ENCODE assay signal across 10 mouse cellular contexts in the genomic region with DNA sequence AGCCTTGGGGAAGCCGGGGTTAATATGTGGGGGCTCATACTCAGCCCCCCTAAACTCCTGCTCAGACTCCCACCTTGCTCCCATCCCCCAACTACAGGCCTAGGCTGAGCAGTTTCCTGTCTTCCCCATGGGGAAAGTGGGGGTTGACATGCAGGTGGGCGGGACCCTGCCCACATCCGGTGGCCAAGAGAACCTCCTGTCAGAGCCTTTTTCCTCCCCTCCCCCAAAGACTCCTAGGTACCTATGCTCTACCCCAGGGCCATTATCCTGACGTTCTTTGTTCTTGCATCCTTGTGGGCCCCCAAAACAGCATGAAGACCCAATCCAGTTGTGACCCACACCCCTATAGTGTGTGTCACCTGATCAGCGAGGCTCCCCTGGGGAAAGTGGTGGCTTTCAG. TPM values are rescaled to one million over a fixed set of nuclear protein-coding genes. Genes with fewer than 3 reads are reported as not detected.
A peak's percentile ranks its signal among the peaks of the same experiment; 100 is the strongest.
DNase-seq lines count a peak whose midpoint lies in the region; ATAC-seq and TF ChIP-seq lines count a peak whose summit lies in the region.
"Had no signal": no experiment of that assay in that cellular context is flagged by ENCODE, and none has a peak within 500 bp of the region (broad histone marks: within the 10 kb centered on the region; RNA-seq: fewer than 3 reads in every experiment).

No protein-coding gene starts in this region.

- H3K9me3 ChIP-seq in midbrain, embryonic 14.5 days (ENCODE audit: control insufficient read depth, low read length), result no peaks in the 10 kb centered on the region
- no peaks in the 10 kb centered on the region for H3K9me3 ChIP-seq in intestine, embryonic 16.5 days (ENCODE audit: control insufficient read depth, low read length)

- peak overlapping the region; percentile 96 for H3K4me3 ChIP-seq in testis, adult 2 months (ENCODE audit: control insufficient read depth, low read depth, low read length)
- H3K4me3 ChIP-seq in liver, adult 2 months (ENCODE audit: insufficient read depth, low read depth, low read length), result no peak overlapping the region
- H3K4me3 ChIP-seq in midbrain, embryonic 14.5 days (replicated peaks; ENCODE audit: low read depth, low read length), result no peak overlapping the region
- H3K4me3 ChIP-seq in intestine, embryonic 16.5 days (ENCODE audit: low read length), result no peak overlapping the region

- H3K4me2 ChIP-seq in midbrain, embryonic 14.5 days (ENCODE audit: low read length), result no peak overlapping the region
- no peak overlapping the region for H3K4me2 ChIP-seq in intestine, embryonic 16.5 days (ENCODE audit: low read depth, low read length)

- peak overlapping the region; percentile 75 for H3K27ac ChIP-seq in testis, adult 2 months (ENCODE audit: control insufficient read depth, insufficient read depth, low read depth, low read length)
- peak overlapping the region; percentile 53 for H3K27ac ChIP-seq in liver, adult 2 months (replicated peaks; ENCODE audit: insufficient read depth, low read depth, low read length)
- no peak overlapping the region for H3K27ac ChIP-seq in midbrain, embryonic 14.5 days (replicated peaks; ENCODE audit: low read depth, low read length)
- H3K27ac ChIP-seq in intestine, embryonic 16.5 days (ENCODE audit: low read length), result no peak overlapping the region

- H3K9ac ChIP-seq in liver, adult 2 months (ENCODE audit: low read depth, low read length), result no peak overlapping the region
- no peak overlapping the region for H3K9ac ChIP-seq in midbrain, embryonic 14.5 days (replicated peaks; ENCODE audit: low read length)
- no peak overlapping the region for H3K9ac ChIP-seq in intestine, embryonic 16.5 days (ENCODE audit: low read depth, low read length)

- WGBS in liver, adult 2 months, result 65% methylated on average over 5 of the region's 5 CpGs
- 79% methylated on average over 5 of the region's 5 CpGs for WGBS in midbrain, embryonic 14.5 days
- 83% methylated on average over 5 of the region's 5 CpGs for WGBS in intestine, embryonic 16.5 days

- H3K79me2 ChIP-seq in liver, adult 2 months (ENCODE audit: control insufficient read depth, insufficient read depth, low read length), result 0 out of 2 replicates have a peak, but pooled peaks cover 3% of the 10 kb centered on the region

- peaks cover 25% of the 10 kb centered on the region for H3K4me1 ChIP-seq in testis, adult 2 months (ENCODE audit: control insufficient read depth, insufficient read depth, low read length)
- H3K4me1 ChIP-seq in liver, adult 2 months (ENCODE audit: control insufficient read depth, insufficient read depth, low read length), result no peaks in the 10 kb centered on the region
- H3K4me1 ChIP-seq in midbrain, embryonic 14.5 days (ENCODE audit: control insufficient read depth, insufficient read depth, low read length), result peaks cover 4% of the 10 kb centered on the region; the same call in 1 of the 2 replicates
- no peaks in the 10 kb centered on the region for H3K4me1 ChIP-seq in intestine, embryonic 16.5 days (ENCODE audit: control insufficient read depth, insufficient read depth, low read length)

- H3K27me3 ChIP-seq in testis, adult 2 months (ENCODE audit: control insufficient read depth, insufficient read depth, low read length), result no peaks in the 10 kb centered on the region
- H3K27me3 ChIP-seq in liver, adult 2 months (ENCODE audit: control insufficient read depth, insufficient read depth, low read length), result no peaks in the 10 kb centered on the region
- no peaks in the 10 kb centered on the region for H3K27me3 ChIP-seq in midbrain, embryonic 14.5 days (ENCODE audit: control insufficient read depth, insufficient read depth, low read length)
- H3K27me3 ChIP-seq in intestine, embryonic 16.5 days (replicated peaks; ENCODE audit: control insufficient read depth, insufficient read depth, low read length), result 0 out of 2 replicates have a peak, but pooled peaks cover 3% of the 10 kb centered on the region

- no peak for TF ChIP-seq CTCF in testis, adult 2 months (IDR thresholded peaks at IDR 0.05; ENCODE audit: control insufficient read depth, insufficient read depth, insufficient replicate concordance, low read depth, low read length)
- no peak for TF ChIP-seq CTCF in liver, adult 2 months (IDR thresholded peaks at IDR 0.05; ENCODE audit: low read depth, low read length)

- DNase-seq in testis, postnatal 10 days (ENCODE audit: low spot score), result no peak
- DNase-seq in liver, adult 2 months (ENCODE audit: extremely low read depth, low read depth, low spot score), result no peak
- DNase-seq in natural killer cell, adult 2 months (ENCODE audit: low spot score in 2 of 2), result peak; percentile 89
- peak; percentile 89 for DNase-seq in thymus, postnatal 4 days
- no peak for DNase-seq in midbrain, embryonic 14.5 days
- no peak for DNase-seq in layer of hippocampus, postnatal 14 days (ENCODE audit: low spot score in 2 of 2)
- DNase-seq: right cerebral cortex, postnatal 25 days had no signal

- TF ChIP-seq POLR2A in testis, adult 2 months (IDR thresholded peaks at IDR 0.05; ENCODE audit: control insufficient read depth, low read depth, low read length), result no peak
- no peak for TF ChIP-seq POLR2A in liver, adult 2 months (IDR thresholded peaks at IDR 0.05; ENCODE audit: extremely low read depth, insufficient read depth, low read length)

- no peaks in the 10 kb centered on the region for H3K36me3 ChIP-seq in testis, adult 2 months (ENCODE audit: control insufficient read depth, insufficient read depth, low read length)
- H3K36me3 ChIP-seq in liver, adult 2 months (ENCODE audit: control insufficient read depth, insufficient read depth, low read length), result no peaks in the 10 kb centered on the region
- no peaks in the 10 kb centered on the region for H3K36me3 ChIP-seq in midbrain, embryonic 14.5 days (ENCODE audit: control insufficient read depth, insufficient read depth, low read length)
- no peaks in the 10 kb centered on the region for H3K36me3 ChIP-seq in intestine, embryonic 16.5 days (ENCODE audit: control insufficient read depth, insufficient read depth, low read length)

- no peak for ATAC-seq in midbrain, embryonic 14.5 days (ENCODE audit: low FRiP score, low TSS enrichment)
- ATAC-seq in intestine, embryonic 16.5 days, result no peak

RNA-seq across cellular contexts. Expression of gene Tspoap1, which starts 5.7 kb away (rescaled TPM):
- 10.3 and 11.8 TPM in 2 replicates for polyA plus RNA-seq in testis, adult 2 months (2012; rRNA removed)
- 0.09 and 1.1 TPM in 2 replicates for total RNA-seq in liver, adult 2 months (2014; rRNA removed)
- 0.26 and 0.37 TPM in 2 replicates for polyA plus RNA-seq in liver, adult 2 months (2012; rRNA removed)
- 54.5 and 63.4 TPM in 2 replicates for polyA plus RNA-seq in midbrain, embryonic 14.5 days (2014; fragmentation: Nextera tagmentation; extraction: Ambion mirVana)
- total RNA-seq in layer of hippocampus, postnatal 14 days (2021), result 100 to 1,000 TPM; 144 to 163 TPM
- polyA plus RNA-seq in intestine, embryonic 16.5 days (2015; fragmentation: Nextera tagmentation; extraction: Ambion mirVana), result 0.83 and 1.2 TPM in 2 replicates

RNA-seq across cellular contexts. Expression of gene Supt4a, which starts 17.3 kb away (rescaled TPM):
- polyA plus RNA-seq in testis, adult 2 months (2012; rRNA removed), result 50.9 and 54.9 TPM in 2 replicates
- 59.9 and 63.8 TPM in 2 replicates for total RNA-seq in liver, adult 2 months (2014; rRNA removed)
- polyA plus RNA-seq in liver, adult 2 months (2012; rRNA removed), result 41.9 and 46.5 TPM in 2 replicates
- polyA plus RNA-seq in midbrain, embryonic 14.5 days (2014; fragmentation: Nextera tagmentation; extraction: Ambion mirVana), result 150 and 163 TPM in 2 replicates
- total RNA-seq in layer of hippocampus, postnatal 14 days (2021), result 10 to 100 TPM; 60.6 to 63.4 TPM
- 108 and 111 TPM in 2 replicates for polyA plus RNA-seq in intestine, embryonic 16.5 days (2015; fragmentation: Nextera tagmentation; extraction: Ambion mirVana)

RNA-seq across cellular contexts. Expression of gene Mpo, which starts 38.8 kb away (rescaled TPM):
- 1.9 and 5.5 TPM in 2 replicates for polyA plus RNA-seq in testis, adult 2 months (2012; rRNA removed)
- not detected in 2 replicates for total RNA-seq in liver, adult 2 months (2014; rRNA removed)
- polyA plus RNA-seq in liver, adult 2 months (2012; rRNA removed), result 0.06 TPM in 1 of 2 replicates, not detected in the other
- polyA plus RNA-seq in midbrain, embryonic 14.5 days (2014; fragmentation: Nextera tagmentation; extraction: Ambion mirVana), result 0.47 TPM in 1 of 2 replicates, not detected in the other
- total RNA-seq in layer of hippocampus, postnatal 14 days (2021), result under 1 TPM; 0.14 to 0.52 TPM
- polyA plus RNA-seq in intestine, embryonic 16.5 days (2015; fragmentation: Nextera tagmentation; extraction: Ambion mirVana), result 1.8 and 6.1 TPM in 2 replicates
- total RNA-seq: heart, adult 18-20 months had no signal

Comparison
In these comparisons a context has a peak if more than half of its experiments do, and no peak if none do; other contexts are left out.
1. H3K27ac ChIP-seq: peak in testis, adult 2 months (single experiment) and liver, adult 2 months (single experiment); none in midbrain, embryonic 14.5 days (single experiment) and intestine, embryonic 16.5 days (single experiment).
2. DNase-seq: peak in natural killer cell, adult 2 months (2 of 2) and thymus, postnatal 4 days (single experiment); none in testis, postnatal 10 days (single experiment), liver, adult 2 months (single experiment), midbrain, embryonic 14.5 days (single experiment) and layer of hippocampus, postnatal 14 days (0 of 2).